Mouse (Mus musculus) lung, postnatal 0 days (tissue): ENCODE results near the gene Lmo7. TPM values are rescaled to one million over a fixed set of nuclear protein-coding genes. Genes with fewer than 3 reads are reported as not detected.

Experiments
- ATAC-seq: fragments of 200-750 bp; cut with Nextera tagmentation; 2 replicates; pipeline ENCODE4 v1.8.0; 2017; ENCODE audit warnings: moderate library complexity
- DNase-seq: peaks from one replicate; pipeline ENCODE4 v3.0.0-alpha.2; 2016; ENCODE audit warnings: low spot score
- H3K27ac ChIP-seq: fragments of 300-500 bp; sonication (generic); 2 replicates; pipeline ENCODE4 v1.5.1; 2014; ENCODE audit warnings: antibody characterized with exemption, mild to moderate bottlenecking, low read length, mixed read lengths
- H3K27me3 ChIP-seq: fragments of 300-500 bp; sonication (generic); replicated peaks from 2 replicates; pipeline ENCODE4 v1.6.1; 2014; ENCODE audit warnings: low read length, mixed read lengths; ENCODE audit not compliant: insufficient read depth
- H3K36me3 ChIP-seq: fragments of 300-500 bp; sonication (generic); 2 replicates; pipeline ENCODE4 v1.6.1; 2014; ENCODE audit warnings: low read length, mixed read lengths; ENCODE audit not compliant: insufficient read depth
- H3K4me1 ChIP-seq: fragments of 300-500 bp; sonication (generic); 2 replicates; pipeline ENCODE4 v1.6.1; 2014; ENCODE audit warnings: antibody characterized with exemption, low read depth, low read length, mixed read lengths; ENCODE audit not compliant: insufficient read depth
- H3K4me2 ChIP-seq: fragments of 300-500 bp; sonication (generic); replicated peaks from 2 replicates; pipeline ENCODE4 v1.6.1; 2014; ENCODE audit warnings: low read depth, mild to moderate bottlenecking, low read length, moderate library complexity, mixed read lengths
- H3K4me3 ChIP-seq: fragments of 300-500 bp; sonication (generic); 2 replicates; pipeline ENCODE4 v1.5.1; 2014; ENCODE audit warnings: low read depth, low read length
- H3K9ac ChIP-seq: fragments of 300-500 bp; sonication (generic); replicated peaks from 2 replicates; pipeline ENCODE4 v1.6.1; 2014; ENCODE audit warnings: low read depth, mild to moderate bottlenecking
- H3K9me3 ChIP-seq: fragments of 300-500 bp; sonication (generic); 2 replicates; pipeline ENCODE4 v1.6.1; 2016; ENCODE audit warnings: low read length, mixed read lengths
- CTCF ChIP-seq: IDR thresholded peaks from 2 replicates; pipeline ENCODE4 v1.5.1; 2016; ENCODE audit warnings: antibody characterized with exemption, mild to moderate bottlenecking
- EP300 ChIP-seq: IDR thresholded peaks from 2 replicates; pipeline ENCODE4 v1.6.1; 2016; ENCODE audit warnings: antibody characterized with exemption, mild to moderate bottlenecking, control low read depth
- WGBS: fragments of 180-500 bp; shearing (Covaris S2); extraction: QIAGEN DNeasy Blood & Tissue Kit; methylation state at CpG from one replicate; pipeline ENCODE4 v1.1.7; 2014; 5-methylcytosine and 5-hydroxymethylcytosine counted together
- polyA plus RNA-seq: library from polyadenylated mRNA; unstranded; fragments of >200 nt; fragmentation: Nextera tagmentation; extraction: Ambion mirVana; gene quantifications from 2 replicates; pipeline ENCODE4 v1.2.1, GENCODE M21; 2015

Lmo7 gene
- polyA plus RNA-seq, 1 experiment from 2014 or later, result 125 TPM

DNA sequence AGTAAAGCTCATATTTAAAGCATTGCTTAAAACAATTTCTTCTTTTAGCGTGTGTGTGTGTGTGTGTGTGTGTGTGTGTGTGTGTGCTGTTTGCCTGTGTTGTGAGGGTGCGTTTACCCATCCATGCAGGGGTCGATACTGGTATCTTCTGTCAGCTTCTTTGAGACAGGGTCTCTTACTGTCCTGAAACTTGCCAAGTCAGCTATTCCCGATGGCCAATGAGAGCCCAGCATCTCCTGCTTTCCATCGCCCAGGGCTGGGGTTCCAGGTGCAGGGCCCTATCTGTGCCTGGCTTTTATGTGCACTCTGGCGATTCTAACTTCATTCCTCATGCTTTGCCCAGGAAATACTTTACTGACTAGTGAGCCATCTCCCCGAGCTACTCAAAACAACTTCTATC, 114.7 kb downstream of the Lmo7 start:
- Histone ChIP-seq H3K27ac (peak overlapping the region; percentile 94; the same call in 1 of the 2 replicates), H3K9me3 (no peaks in the 10 kb centered on the region), H3K4me2 (peak overlapping the region; percentile 50), H3K9ac (peak overlapping the region; percentile 74), H3K4me3 (peak overlapping the region; percentile 59), H3K27me3 (no peaks in the 10 kb centered on the region), H3K4me1 (no peaks in the 10 kb centered on the region), H3K36me3 (peaks cover 4% of the 10 kb centered on the region; the same call in 1 of the 2 replicates)
- 49% methylated on average over 7 of the region's 7 CpGs for WGBS
- DNase-seq (no peak), ATAC-seq (no peak)
- TF ChIP-seq CTCF, result no peak
- TF ChIP-seq EP300, result no peak

DNA sequence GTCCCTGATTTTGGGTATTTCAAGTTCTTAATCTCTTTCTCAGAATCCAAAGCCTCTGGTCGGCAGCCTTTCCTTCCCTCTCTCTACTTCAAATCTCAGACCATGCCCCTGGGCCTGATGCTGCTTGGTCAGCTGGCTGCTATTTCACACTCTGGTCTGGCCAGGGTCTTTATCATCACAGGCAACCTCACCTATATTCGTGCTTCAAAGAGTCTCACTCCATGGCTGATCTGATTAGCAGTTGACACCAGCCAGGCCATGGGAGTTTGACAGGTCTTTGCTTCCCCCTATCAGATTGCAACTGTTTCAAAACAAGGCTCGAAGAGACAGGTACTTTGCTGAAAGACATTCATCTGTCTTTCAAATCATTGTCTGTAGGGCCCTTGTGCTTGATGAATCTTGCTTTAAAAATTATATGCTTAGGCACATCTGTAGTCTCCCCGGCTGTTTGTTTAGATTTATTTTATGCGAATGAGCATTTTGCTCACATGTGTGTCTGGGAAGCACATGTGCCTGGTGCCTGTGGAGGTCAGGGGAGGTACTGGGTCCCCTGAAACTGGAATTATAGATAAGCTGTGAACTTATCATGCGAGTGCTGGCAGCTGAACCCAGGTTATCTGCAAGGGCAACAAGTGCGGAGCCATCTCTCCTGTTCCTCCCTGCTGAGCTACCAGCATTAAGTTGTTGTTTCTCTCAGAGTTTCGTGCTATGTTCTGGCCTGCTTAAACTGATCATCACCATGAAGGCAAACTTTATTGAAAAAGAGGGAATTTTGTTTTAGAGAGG, 116.5 kb downstream of the Lmo7 start:
- Histone ChIP-seq H3K27me3 (no peaks in the 10 kb centered on the region), H3K4me1 (no peaks in the 10 kb centered on the region), H3K27ac (no peak overlapping the region), H3K4me3 (peak overlapping the region; percentile 6), H3K9me3 (no peaks in the 10 kb centered on the region), H3K9ac (peak overlapping the region; percentile 36; the same call in 1 of the 2 replicates), H3K4me2 (peak overlapping the region; percentile 45), H3K36me3 (peaks cover 4% of the 10 kb centered on the region; the same call in 1 of the 2 replicates)
- no peak for TF ChIP-seq CTCF
- TF ChIP-seq EP300, result no peak
- ATAC-seq (no peak), DNase-seq (no peak)
- WGBS, result 42% methylated on average over 8 of the region's 8 CpGs

DNA sequence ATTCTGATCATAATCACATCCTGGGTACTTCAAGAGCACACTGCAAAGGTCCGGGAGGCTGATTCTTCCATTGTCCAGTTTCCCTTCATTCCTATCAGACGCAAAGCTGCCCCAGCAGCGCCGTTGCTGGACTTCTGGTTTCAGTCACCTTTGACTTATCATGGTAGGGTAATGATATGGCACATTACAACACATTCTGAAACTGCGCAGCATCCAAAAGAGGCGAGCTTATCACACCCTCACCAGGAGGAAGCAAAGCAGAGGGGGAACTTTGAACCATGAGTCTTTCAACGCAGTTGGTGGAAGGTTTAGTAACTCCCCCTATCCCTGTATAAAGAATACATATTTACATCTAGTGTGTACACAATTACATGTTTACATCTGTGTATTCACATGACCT, 117.8 kb downstream of the Lmo7 start:
- no peak for ATAC-seq
- peak overlapping the region; percentile 34 for H3K4me2 ChIP-seq

DNA sequence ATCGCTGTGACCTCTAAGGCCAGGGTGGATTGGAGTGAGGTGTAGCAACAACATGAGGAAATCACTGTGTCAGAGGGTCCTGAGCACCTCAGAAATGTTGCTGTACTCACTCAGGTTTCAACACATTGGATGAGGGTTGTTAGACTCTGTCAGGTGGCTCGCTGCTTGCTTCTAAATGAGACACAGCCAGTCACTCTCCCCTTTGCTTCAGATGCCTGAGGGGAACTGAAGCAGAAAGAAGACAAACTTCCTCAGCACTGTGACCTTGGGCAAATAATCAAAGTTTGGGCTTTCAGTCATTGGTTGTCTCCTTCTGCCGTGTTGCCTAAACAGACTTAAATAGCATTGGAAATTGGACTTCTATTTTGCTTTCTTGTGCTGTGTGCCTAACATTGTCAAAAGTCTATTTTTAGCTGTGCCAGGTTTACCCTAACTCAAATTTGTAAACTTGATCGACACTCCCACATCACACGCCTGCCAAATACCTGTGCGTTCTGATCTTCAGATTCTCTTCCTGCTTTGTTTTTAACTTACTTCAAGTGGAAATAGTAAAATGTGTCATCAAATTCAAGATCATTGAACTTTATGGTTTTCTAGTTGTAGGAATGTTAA, 122.9 kb downstream of the Lmo7 start:
- no peaks in the 10 kb centered on the region for H3K36me3 ChIP-seq
- H3K9ac ChIP-seq, result no peak overlapping the region
- H3K27ac ChIP-seq, result no peak overlapping the region
- no peaks in the 10 kb centered on the region for H3K4me1 ChIP-seq
- H3K9me3 ChIP-seq, result no peaks in the 10 kb centered on the region
- H3K4me2 ChIP-seq, result peak overlapping the region; percentile 18; the same call in 1 of the 2 replicates
- no peak; the same call in 1 of the 2 replicates for TF ChIP-seq EP300
- TF ChIP-seq CTCF, result no peak
- DNase-seq (peak; percentile 39), ATAC-seq (peak; percentile 46; the same call in 1 of the 2 replicates)
- no peak overlapping the region for H3K4me3 ChIP-seq
- 50% methylated on average over 6 of the region's 6 CpGs for WGBS
- no peaks in the 10 kb centered on the region for H3K27me3 ChIP-seq

More for the DNA sequence above, 117.8 kb downstream of the Lmo7 start:
- no peak for DNase-seq
- H3K4me3 ChIP-seq, result no peak overlapping the region
- no peaks in the 10 kb centered on the region for H3K4me1 ChIP-seq
- TF ChIP-seq CTCF (no peak), EP300 (no peak)
- no peak overlapping the region for H3K27ac ChIP-seq
- no peaks in the 10 kb centered on the region for H3K9me3 ChIP-seq
- H3K27me3 ChIP-seq, result no peaks in the 10 kb centered on the region
- 65% methylated on average over 7 of the region's 7 CpGs for WGBS
- H3K9ac ChIP-seq, result no peak overlapping the region
- peaks cover 4% of the 10 kb centered on the region; the same call in 1 of the 2 replicates for H3K36me3 ChIP-seq

DNA sequence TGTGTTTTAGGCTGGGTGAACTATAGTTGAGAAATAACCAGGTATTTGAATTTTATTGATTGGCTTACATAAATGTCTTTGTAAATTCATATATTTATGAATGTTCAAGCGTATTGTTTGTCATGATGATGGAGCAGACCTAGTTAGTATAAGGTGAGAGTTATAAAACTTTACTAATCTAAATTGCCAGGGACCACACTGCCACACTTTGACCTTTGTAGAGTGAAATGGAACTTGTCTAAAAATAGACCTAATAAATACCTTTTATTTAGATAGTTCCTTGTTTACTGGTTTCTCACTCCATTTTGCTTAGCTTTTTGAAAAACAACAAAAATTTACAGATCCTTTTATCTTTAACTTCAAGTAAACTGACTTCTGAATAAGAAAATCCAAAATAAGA, 123.5 kb downstream of the Lmo7 start:
- DNase-seq (no peak), ATAC-seq (no peak)
- H3K36me3 ChIP-seq, result no peaks in the 10 kb centered on the region
- no peak overlapping the region for H3K9ac ChIP-seq
- no peaks in the 10 kb centered on the region for H3K9me3 ChIP-seq
- H3K4me3 ChIP-seq, result no peak overlapping the region
- TF ChIP-seq EP300 (no peak), CTCF (no peak)
- WGBS, result 71% methylated on average over 1 of the region's 1 CpGs
- H3K27ac ChIP-seq, result no peak overlapping the region
- no peak overlapping the region for H3K4me2 ChIP-seq
- no peaks in the 10 kb centered on the region for H3K27me3 ChIP-seq
- no peaks in the 10 kb centered on the region for H3K4me1 ChIP-seq

DNA sequence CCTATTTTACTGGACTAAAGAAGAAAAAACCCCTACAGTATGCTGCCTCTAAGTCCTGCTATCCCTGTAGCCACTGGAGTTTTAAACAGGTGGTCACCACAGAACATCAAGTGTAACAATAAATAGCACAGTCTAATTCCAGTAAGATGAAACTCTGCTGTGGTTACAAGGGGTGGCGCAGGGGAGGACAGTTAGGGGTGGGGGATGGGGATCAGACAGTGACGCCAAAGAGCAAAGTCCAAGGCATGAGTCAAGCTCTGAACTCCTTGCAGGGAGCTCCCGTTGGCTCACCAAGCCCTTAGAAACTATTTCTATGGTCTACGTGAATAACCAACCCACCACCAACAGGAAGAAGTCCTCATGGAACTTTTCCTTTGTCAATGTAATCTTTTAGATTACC, 124.0 kb downstream of the Lmo7 start:
- Histone ChIP-seq H3K9me3 (no peaks in the 10 kb centered on the region), H3K9ac (no peak overlapping the region), H3K4me2 (no peak overlapping the region; the same call in 1 of the 2 replicates), H3K27me3 (no peaks in the 10 kb centered on the region), H3K4me1 (no peaks in the 10 kb centered on the region), H3K27ac (no peak overlapping the region), H3K36me3 (no peaks in the 10 kb centered on the region), H3K4me3 (no peak overlapping the region)
- 37% methylated on average over 4 of the region's 4 CpGs for WGBS
- DNase-seq (no peak), ATAC-seq (no peak)
- TF ChIP-seq EP300 (no peak), CTCF (no peak)
